Mouse (Mus musculus) forebrain, embryonic 14.5 days (tissue): ENCODE results near the gene Lrrc58. TPM values are rescaled to one million over a fixed set of nuclear protein-coding genes. Genes with fewer than 3 reads are reported as not detected.

Experiments used
- ATAC-seq: fragments of 200-750 bp; cut with Nextera tagmentation; 2 replicates; pipeline ENCODE4 v1.8.0; 2017; ENCODE audit warnings: mild to moderate bottlenecking, moderate library complexity
- DNase-seq: peaks from one replicate; pipeline ENCODE4 v3.0.0-alpha.2; 2015; ENCODE audit warnings: low spot score
- H3K27ac ChIP-seq: fragments of 300-500 bp; sonication (generic); 2 replicates; pipeline ENCODE4 v1.5.1; 2014; ENCODE audit warnings: low read depth, mild to moderate bottlenecking, control low read depth, low read length, moderate library complexity
- H3K27me3 ChIP-seq: fragments of 300-500 bp; sonication (generic); replicated peaks from 2 replicates; pipeline ENCODE4 v1.6.1; 2014; ENCODE audit warnings: low read length, control low read depth, mixed read lengths; ENCODE audit not compliant: control insufficient read depth, insufficient read depth
- H3K36me3 ChIP-seq: fragments of 300-500 bp; sonication (generic); 2 replicates; pipeline ENCODE4 v1.6.1; 2014; ENCODE audit warnings: low read length, control low read depth; ENCODE audit not compliant: control insufficient read depth, insufficient read depth
- H3K4me1 ChIP-seq: fragments of 300-500 bp; sonication (generic); 2 replicates; pipeline ENCODE4 v1.6.1; 2014; ENCODE audit warnings: antibody characterized with exemption, low read length, control low read depth; ENCODE audit not compliant: control insufficient read depth, insufficient read depth
- H3K4me2 ChIP-seq: fragments of 300-500 bp; sonication (generic); 2 replicates; pipeline ENCODE4 v1.6.1; 2014; ENCODE audit warnings: mild to moderate bottlenecking, control low read depth, low read length
- H3K4me3 ChIP-seq: fragments of 300-500 bp; sonication (generic); 2 replicates; pipeline ENCODE4 v1.5.1; 2014; ENCODE audit warnings: low read depth, low read length, control low read depth
- H3K9ac ChIP-seq: fragments of 300-500 bp; sonication (generic); 2 replicates; pipeline ENCODE4 v1.6.1; 2014; ENCODE audit warnings: mild to moderate bottlenecking, low read length, control low read depth, moderate library complexity
- H3K9me3 ChIP-seq: fragments of 300-500 bp; sonication (generic); replicated peaks from 2 replicates; pipeline ENCODE4 v1.6.1; 2016; ENCODE audit warnings: low read length, control low read depth, mixed read lengths; ENCODE audit not compliant: control insufficient read depth
- WGBS: fragments of 180-500 bp; shearing (Covaris S2); extraction: QIAGEN DNeasy Blood & Tissue Kit; methylation state at CpG from one replicate; pipeline ENCODE4 v1.1.7; 2014; 5-methylcytosine and 5-hydroxymethylcytosine counted together
- polyA plus RNA-seq: library from polyadenylated mRNA; unstranded; fragments of >200 nt; fragmentation: Nextera tagmentation; extraction: Ambion mirVana; gene quantifications from 2 replicates; pipeline ENCODE4 v1.2.1, GENCODE M21; 2014

Gene Lrrc58
- polyA plus RNA-seq, 1 experiment from 2014 or later, result 40.7 TPM

DNA sequence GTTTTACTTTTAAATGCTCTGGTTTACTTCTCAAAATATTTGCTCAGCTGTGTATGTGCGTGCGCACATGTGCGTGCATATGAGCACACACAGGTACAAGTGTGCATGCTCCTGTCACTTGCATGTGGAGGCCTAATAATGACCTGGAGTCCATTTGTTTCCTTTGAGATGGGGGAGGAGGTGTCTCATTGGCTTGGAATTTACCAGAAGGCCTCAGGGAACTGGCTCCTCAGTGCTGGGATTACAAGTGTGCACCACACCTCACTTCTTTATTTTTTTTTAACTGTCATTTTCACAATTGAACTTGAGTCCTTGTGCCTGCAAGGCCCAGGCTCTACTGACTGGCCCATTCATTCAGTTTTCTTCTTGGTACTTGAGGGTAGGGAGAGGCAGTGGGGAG is 9.2 kb downstream of the Lrrc58 start:
- Histone ChIP-seq H3K4me1 (no peaks in the 10 kb centered on the region), H3K4me2 (no peak overlapping the region), H3K4me3 (no peak overlapping the region), H3K36me3 (peaks cover 51% of the 10 kb centered on the region), H3K9ac (no peak overlapping the region), H3K27ac (no peak overlapping the region), H3K9me3 (no peaks in the 10 kb centered on the region), H3K27me3 (no peaks in the 10 kb centered on the region)
- no peak for ATAC-seq
- WGBS, result over 99% methylated on average over 3 of the region's 3 CpGs
- DNase-seq, result no peak

DNA sequence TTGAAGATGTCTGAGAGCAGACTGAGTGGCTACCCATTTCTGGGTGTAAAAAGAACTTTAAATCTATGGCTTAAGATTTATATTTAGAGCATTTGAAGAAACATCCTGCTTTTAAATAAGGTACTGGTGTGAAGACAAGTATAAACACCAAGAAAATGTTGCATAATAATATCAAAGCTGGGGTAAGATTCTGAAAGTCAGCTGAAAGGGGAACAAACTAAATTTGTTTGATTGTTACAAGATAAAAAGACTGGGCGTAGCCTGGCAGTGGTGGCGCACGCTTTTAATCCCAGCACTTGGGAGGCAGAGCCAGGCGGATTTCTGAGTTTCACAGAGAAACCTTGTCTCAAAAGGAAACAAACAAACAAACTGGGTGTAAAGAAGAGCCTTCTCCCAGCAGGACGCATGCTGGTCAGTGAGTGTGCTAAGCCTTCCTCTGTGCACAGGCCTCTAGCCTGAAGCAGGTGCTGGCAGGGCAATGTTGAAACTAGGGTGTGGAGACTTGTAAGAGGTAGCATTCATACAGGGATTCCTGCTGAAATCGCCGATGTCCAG is 10.8 kb downstream of the Lrrc58 start:
- no peak for DNase-seq
- no peak overlapping the region for H3K4me3 ChIP-seq
- no peak overlapping the region for H3K27ac ChIP-seq
- H3K4me1 ChIP-seq, result no peaks in the 10 kb centered on the region
- H3K4me2 ChIP-seq, result no peak overlapping the region
- 80% methylated on average over 7 of the region's 7 CpGs for WGBS
- no peaks in the 10 kb centered on the region for H3K27me3 ChIP-seq
- no peak overlapping the region for H3K9ac ChIP-seq
- ATAC-seq, result no peak
- no peaks in the 10 kb centered on the region for H3K9me3 ChIP-seq
- peaks cover 65% of the 10 kb centered on the region for H3K36me3 ChIP-seq

DNA sequence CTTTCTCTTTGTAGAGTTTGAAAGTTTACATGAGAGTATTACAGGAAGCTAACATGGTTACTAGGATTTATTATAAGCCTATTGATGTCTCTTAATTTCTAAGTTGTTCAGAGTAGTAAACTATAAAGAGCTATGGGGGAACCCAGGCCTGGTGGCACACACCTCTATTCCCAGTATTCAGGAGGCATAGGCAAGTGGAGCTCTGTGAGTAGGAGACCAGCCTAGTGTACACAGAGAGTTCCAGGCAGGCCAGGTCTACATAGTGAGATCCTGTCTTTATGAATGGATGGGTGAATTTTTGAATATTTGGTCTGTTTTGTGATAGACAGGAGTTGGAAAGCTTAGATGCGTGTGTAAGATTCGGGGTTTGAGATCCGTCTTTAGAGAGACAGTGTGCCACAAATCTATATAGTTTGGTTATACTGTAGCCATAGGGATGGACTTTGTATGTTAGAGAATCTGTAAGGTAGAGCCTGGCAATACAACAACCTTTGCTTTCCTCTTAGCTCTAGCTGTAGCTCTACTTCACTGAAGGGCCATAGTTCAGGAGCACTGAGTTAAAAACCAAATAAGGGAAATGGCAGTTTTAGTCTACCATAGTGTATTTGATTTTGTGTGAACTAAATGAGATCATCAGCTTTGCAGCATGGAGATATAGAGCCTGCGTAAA is 11.7 kb downstream of the Lrrc58 start:
- Histone ChIP-seq H3K4me2 (no peak overlapping the region), H3K36me3 (peaks cover 68% of the 10 kb centered on the region), H3K9ac (no peak overlapping the region), H3K4me3 (no peak overlapping the region), H3K27me3 (no peaks in the 10 kb centered on the region), H3K4me1 (no peaks in the 10 kb centered on the region), H3K9me3 (no peaks in the 10 kb centered on the region), H3K27ac (no peak overlapping the region)
- 96% methylated on average over 4 of the region's 4 CpGs for WGBS
- DNase-seq, result no peak
- no peak for ATAC-seq

DNA sequence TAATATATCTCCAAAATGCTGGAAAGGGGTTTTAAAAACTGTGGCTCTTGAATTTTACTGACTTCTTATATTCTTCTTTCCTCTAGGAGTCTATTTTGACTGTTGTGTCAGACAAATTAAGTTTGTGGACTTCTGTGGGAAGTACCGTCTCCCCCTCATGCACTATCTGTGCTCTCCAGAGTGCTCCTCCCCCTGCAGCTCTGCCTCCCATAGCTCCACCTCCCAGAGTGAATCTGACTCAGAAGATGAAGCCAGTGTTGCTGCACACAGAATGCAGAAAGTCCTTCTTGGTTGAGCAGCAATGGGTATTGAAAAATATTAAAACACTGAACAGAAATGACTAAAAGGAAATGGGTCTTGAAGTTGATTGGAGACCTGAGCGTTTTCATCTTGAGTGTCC is 13.0 kb downstream of the Lrrc58 start:
- Histone ChIP-seq H3K9me3 (no peaks in the 10 kb centered on the region), H3K27me3 (no peaks in the 10 kb centered on the region), H3K4me3 (no peak overlapping the region), H3K4me2 (no peak overlapping the region), H3K27ac (no peak overlapping the region), H3K4me1 (no peaks in the 10 kb centered on the region), H3K9ac (no peak overlapping the region), H3K36me3 (peaks cover 68% of the 10 kb centered on the region)
- WGBS, result 84% methylated on average over 2 of the region's 2 CpGs
- ATAC-seq, result no peak
- no peak for DNase-seq

DNA sequence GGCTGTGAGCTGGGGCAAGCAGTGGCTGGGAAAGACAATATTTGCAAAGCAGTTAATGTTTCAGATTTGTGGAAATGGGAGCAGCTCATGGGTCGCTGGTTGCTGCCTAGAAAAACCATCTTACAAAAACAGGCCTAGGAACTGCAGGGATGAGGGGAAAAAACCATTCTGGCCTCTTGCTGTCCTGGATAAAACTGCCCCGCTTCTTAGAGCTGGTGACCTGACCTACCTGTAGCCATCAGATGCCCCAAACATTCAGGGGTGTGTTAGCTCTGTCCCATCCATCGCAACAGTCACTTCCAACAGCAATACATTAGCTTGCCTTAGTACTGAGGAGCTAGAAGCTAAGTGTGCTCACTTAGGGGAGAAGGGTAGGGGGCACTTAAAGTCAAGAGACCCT is 20.8 kb downstream of the Lrrc58 start:
- no peak for ATAC-seq
- no peak overlapping the region for H3K4me2 ChIP-seq
- H3K4me3 ChIP-seq, result no peak overlapping the region

DNA sequence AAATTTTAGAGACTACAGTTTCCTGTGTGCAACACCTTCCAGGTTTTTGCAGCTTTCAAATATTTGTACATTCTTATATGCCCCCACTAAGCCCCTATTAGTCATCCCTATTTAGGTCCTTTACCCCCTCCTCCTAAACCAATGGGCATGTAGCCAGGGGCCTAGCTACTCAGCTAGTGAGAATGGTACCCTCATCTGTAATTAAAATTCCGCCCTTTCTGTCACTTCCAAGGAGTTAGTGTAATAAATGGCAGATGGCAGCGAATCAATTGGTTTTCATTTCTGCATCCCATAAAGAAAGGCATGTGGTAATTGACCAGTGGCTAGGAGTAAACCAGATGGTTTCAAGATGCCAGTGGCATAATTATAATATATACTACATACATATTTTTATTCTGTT is 24.5 kb downstream of the Lrrc58 start:
- WGBS, result 16% methylated on average over 2 of the region's 2 CpGs
- peak; percentile 92 for ATAC-seq
- DNase-seq, result peak; percentile 89

More for the DNA sequence above, 20.8 kb downstream of the Lrrc58 start:
- H3K4me1 ChIP-seq, result peaks cover 10% of the 10 kb centered on the region; the same call in 1 of the 2 replicates
- no peak overlapping the region for H3K9ac ChIP-seq
- H3K9me3 ChIP-seq, result no peaks in the 10 kb centered on the region
- no peak overlapping the region for H3K27ac ChIP-seq
- H3K36me3 ChIP-seq, result peaks cover 4% of the 10 kb centered on the region
- 97% methylated on average over 3 of the region's 3 CpGs for WGBS
- no peaks in the 10 kb centered on the region for H3K27me3 ChIP-seq
- no peak for DNase-seq

DNA sequence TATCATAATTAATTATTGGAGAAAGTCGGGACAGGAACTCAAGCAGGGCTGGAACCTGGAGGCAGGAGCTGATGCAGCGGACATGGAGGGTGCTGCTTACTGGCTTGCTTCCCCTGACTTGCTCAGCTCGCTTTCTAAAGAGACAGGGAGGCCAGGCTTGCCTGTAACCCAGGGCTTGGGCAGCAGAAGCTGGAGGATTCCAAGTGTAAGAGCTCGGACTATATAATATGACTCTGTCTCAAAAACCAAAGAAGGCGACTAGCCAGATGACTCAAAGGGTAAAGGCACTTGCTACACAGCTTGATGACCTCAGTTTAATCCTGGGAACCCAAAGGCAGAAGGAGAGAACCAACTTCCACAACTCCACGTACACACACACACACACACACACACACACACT is 25.2 kb downstream of the Lrrc58 start:
- 56% methylated on average over 6 of the region's 6 CpGs for WGBS
- DNase-seq (no peak), ATAC-seq (peak; percentile 27; the same call in 1 of the 2 replicates)

More for the DNA sequence above, 24.5 kb downstream of the Lrrc58 start:
- Histone ChIP-seq H3K9ac (no peak overlapping the region), H3K27ac (peak overlapping the region; percentile 56; the same call in 1 of the 2 replicates), H3K4me3 (no peak overlapping the region), H3K4me2 (no peak overlapping the region), H3K27me3 (no peaks in the 10 kb centered on the region), H3K36me3 (no peaks in the 10 kb centered on the region), H3K9me3 (no peaks in the 10 kb centered on the region), H3K4me1 (peaks cover 10% of the 10 kb centered on the region; the same call in 1 of the 2 replicates)

DNA sequence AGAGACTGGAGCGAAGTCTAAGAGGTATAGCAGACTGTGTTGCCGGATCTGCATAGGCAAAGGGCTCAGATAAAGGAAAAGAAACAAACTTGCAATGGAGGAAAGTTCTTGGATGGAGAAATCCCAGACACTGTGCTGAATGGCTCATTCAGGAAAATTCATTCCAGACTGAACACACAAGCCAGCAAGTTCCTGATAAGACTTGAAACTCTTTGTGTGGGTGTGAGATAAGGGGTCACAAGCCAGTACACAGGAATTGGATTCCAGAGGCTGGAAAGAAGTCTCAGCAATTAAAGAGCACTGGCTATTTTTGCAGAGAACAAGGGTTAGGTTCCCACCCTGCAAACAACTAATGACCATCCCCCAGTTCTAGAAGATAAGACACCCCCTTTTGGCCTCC is 25.8 kb downstream of the Lrrc58 start:
- Histone ChIP-seq H3K9ac (no peak overlapping the region), H3K27ac (no peak overlapping the region), H3K4me1 (peaks cover 10% of the 10 kb centered on the region; the same call in 1 of the 2 replicates), H3K36me3 (no peaks in the 10 kb centered on the region), H3K4me2 (no peak overlapping the region), H3K9me3 (no peaks in the 10 kb centered on the region), H3K4me3 (no peak overlapping the region), H3K27me3 (no peaks in the 10 kb centered on the region)
- ATAC-seq, result no peak
- no peak for DNase-seq
- 86% methylated on average over 2 of the region's 2 CpGs for WGBS

More for the DNA sequence above, 25.2 kb downstream of the Lrrc58 start:
- Histone ChIP-seq H3K27ac (peak overlapping the region; percentile 56; the same call in 1 of the 2 replicates), H3K36me3 (no peaks in the 10 kb centered on the region), H3K4me3 (no peak overlapping the region), H3K4me1 (peaks cover 10% of the 10 kb centered on the region; the same call in 1 of the 2 replicates), H3K9me3 (no peaks in the 10 kb centered on the region), H3K4me2 (no peak overlapping the region), H3K9ac (no peak overlapping the region), H3K27me3 (no peaks in the 10 kb centered on the region)

DNA sequence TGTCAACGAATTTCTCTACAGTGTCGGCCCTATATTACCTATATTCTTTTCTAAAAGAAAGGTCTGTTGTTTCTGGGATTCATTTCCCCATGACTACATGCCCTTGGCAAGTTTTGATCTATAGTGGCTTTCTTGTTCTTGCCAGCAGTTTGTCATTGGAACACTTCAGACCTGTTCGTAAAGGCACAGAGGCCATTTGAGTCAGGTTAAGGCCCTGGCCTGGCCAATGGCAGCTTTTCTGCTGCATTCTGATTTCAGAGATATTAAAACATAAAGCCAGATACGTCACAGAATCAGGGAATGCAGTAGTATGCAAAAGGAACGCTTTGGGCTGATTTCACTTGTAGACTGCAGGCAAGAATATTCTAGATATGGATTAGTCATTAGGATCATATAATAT is 30.6 kb downstream of the Lrrc58 start:
- DNase-seq (no peak), ATAC-seq (no peak)
- H3K36me3 ChIP-seq, result no peaks in the 10 kb centered on the region
- no peak overlapping the region for H3K4me2 ChIP-seq
- H3K4me1 ChIP-seq, result no peaks in the 10 kb centered on the region
- H3K4me3 ChIP-seq, result no peak overlapping the region
- H3K9me3 ChIP-seq, result no peaks in the 10 kb centered on the region
- H3K27ac ChIP-seq, result no peak overlapping the region
- no peak overlapping the region for H3K9ac ChIP-seq
- WGBS, result 83% methylated on average over 5 of the region's 5 CpGs
- no peaks in the 10 kb centered on the region for H3K27me3 ChIP-seq
